Mouse (Mus musculus) heart, adult 2 months (tissue): ENCODE results near the gene Gm9736.

Source experiments
- CTCF ChIP-seq: fragments of 200-600 bp; IDR thresholded peaks from 2 replicates; pipeline ENCODE4 v1.8.1; 2022; ENCODE audit warnings: antibody characterized with exemption, mild to moderate bottlenecking, moderate library complexity
- EP300 ChIP-seq: fragments of 200-500 bp; IDR thresholded peaks from 2 replicates; pipeline ENCODE4 v1.6.1; 2011; ENCODE audit warnings: low read depth, low read length, control low read depth; ENCODE audit not compliant: insufficient read depth

- TF ChIP-seq EP300 = no peak
- TF ChIP-seq CTCF = no peak
These were observed 44.8 kb downstream of the Gm9736 start, which contains the start of gene Gm10272 for GRCm38 (mm10) chr10:77706326-77706725.
